Mouse (Mus musculus) naive thymus-derived CD4-positive, alpha-beta T cell, adult 2 months (primary cell): ENCODE data around the gene Klf12.

ENCODE experiments used
- DNase-seq: peaks from one replicate; pipeline ENCODE4 v3.0.0-alpha.2; 2011; ENCODE audit warnings: low read depth

Gene Klf12

GRCm38 (mm10) chr14:100041823-100042222 lies 242.7 kb downstream of the Klf12 start:
- no peak for DNase-seq

GRCm38 (mm10) chr14:100026671-100027070 lies 257.8 kb downstream of the Klf12 start:
- no peak for DNase-seq

- no peak for DNase-seq
Measured at GRCm38 (mm10) chr14:100017219-100017618, 267.3 kb downstream of the Klf12 start.

- no peak for DNase-seq
Measured at GRCm38 (mm10) chr14:100010525-100010924, 274.0 kb downstream of the Klf12 start.

GRCm38 (mm10) chr14:100009790-100010382 lies 274.6 kb downstream of the Klf12 start:
- DNase-seq = peak; percentile 40

GRCm38 (mm10) chr14:99983510-99983909 lies 301.0 kb downstream of the Klf12 start:
- no peak for DNase-seq

GRCm38 (mm10) chr14:99981209-99981608 lies 303.3 kb downstream of the Klf12 start:
- no peak for DNase-seq

GRCm38 (mm10) chr14:99967920-99968319 lies 316.6 kb downstream of the Klf12 start:
- no peak for DNase-seq

GRCm38 (mm10) chr14:99960500-99961229 lies 323.8 kb downstream of the Klf12 start:
- no peak for DNase-seq

- no peak for DNase-seq
Measured at GRCm38 (mm10) chr14:99955133-99955532, 329.3 kb downstream of the Klf12 start.

GRCm38 (mm10) chr14:99944221-99945108 lies 340.0 kb downstream of the Klf12 start:
- peak; percentile 10 for DNase-seq

- DNase-seq = peak; percentile 76
Measured at GRCm38 (mm10) chr14:99943156-99943555, 341.3 kb downstream of the Klf12 start.

- no peak for DNase-seq
Measured at GRCm38 (mm10) chr14:99933456-99933855, 351.0 kb downstream of the Klf12 start.

- peak; percentile 55 for DNase-seq
Measured at GRCm38 (mm10) chr14:99931879-99932278, 352.6 kb downstream of the Klf12 start.

- no peak for DNase-seq
Measured at GRCm38 (mm10) chr14:99911912-99912311, 372.6 kb downstream of the Klf12 start.

- DNase-seq = no peak
Measured at GRCm38 (mm10) chr14:99910876-99911275, 373.6 kb downstream of the Klf12 start.

- DNase-seq = no peak
Measured at GRCm38 (mm10) chr14:99900902-99901301, 383.6 kb downstream of the Klf12 start.

GRCm38 (mm10) chr14:99898861-99899260 lies 385.6 kb downstream of the Klf12 start:
- no peak for DNase-seq

- DNase-seq = peak; percentile 49
Measured at GRCm38 (mm10) chr14:99894708-99895383, 389.6 kb downstream of the Klf12 start.

- no peak for DNase-seq
Measured at GRCm38 (mm10) chr14:99894062-99894461, 390.4 kb downstream of the Klf12 start.

- DNase-seq = no peak
Measured at GRCm38 (mm10) chr14:99886503-99886902, 398.0 kb downstream of the Klf12 start.

GRCm38 (mm10) chr14:99885562-99885961 lies 398.9 kb downstream of the Klf12 start:
- DNase-seq = no peak
